Mouse (Mus musculus): Measurements from ENCODE around the gene Zc3h4. TPM values are rescaled to one million over a fixed set of nuclear protein-coding genes. Genes with fewer than 3 reads are reported as not detected.

Gene Zc3h4
- polyA plus RNA-seq, 1 experiment, result 40.0 TPM

GRCm38 (mm10) chr7:16426129-16426729 lies 25.5 kb downstream of the Zc3h4 start:
- peak in 1 of 2 experiments; percentile 83 for DNase-seq (ENCODE audit: extremely low spot score in 1 of 2, low spot score in 1 of 2)

- no peak for DNase-seq (ENCODE audit: extremely low spot score in 1 of 2, low spot score in 1 of 2)
Measured at GRCm38 (mm10) chr7:16433352-16433971, 32.8 kb downstream of the Zc3h4 start.

DNA sequence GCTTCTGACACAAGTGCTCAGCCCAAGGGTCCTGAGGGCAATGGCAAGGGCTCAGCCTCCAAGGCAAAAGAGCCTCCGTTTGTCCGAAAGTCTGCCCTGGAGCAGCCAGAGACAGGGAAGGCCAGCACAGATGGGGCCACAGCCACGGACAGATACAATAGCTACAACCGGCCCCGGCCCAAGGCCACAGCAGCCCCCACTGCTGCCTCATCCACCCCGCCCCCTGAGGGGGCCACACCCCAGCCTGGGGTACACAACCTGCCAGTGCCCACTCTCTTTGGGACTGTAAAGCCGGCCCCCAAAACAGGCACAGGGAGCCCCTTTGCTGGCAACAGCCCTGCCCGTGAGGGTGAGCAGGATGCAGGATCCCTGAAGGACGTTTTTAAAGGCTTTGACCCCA lies 34.4 kb downstream of the Zc3h4 start:
- DNase-seq (ENCODE audit: extremely low spot score in 1 of 2, low spot score in 1 of 2), result no peak

GRCm38 (mm10) chr7:16441241-16441640 lies 40.5 kb downstream of the Zc3h4 start:
- no peak for DNase-seq (ENCODE audit: extremely low spot score in 1 of 2, low spot score in 1 of 2)

GRCm38 (mm10) chr7:16451656-16452055 lies 50.9 kb downstream of the Zc3h4 start:
- DNase-seq (ENCODE audit: extremely low spot score in 1 of 2, low spot score in 1 of 2), result no peak

DNA sequence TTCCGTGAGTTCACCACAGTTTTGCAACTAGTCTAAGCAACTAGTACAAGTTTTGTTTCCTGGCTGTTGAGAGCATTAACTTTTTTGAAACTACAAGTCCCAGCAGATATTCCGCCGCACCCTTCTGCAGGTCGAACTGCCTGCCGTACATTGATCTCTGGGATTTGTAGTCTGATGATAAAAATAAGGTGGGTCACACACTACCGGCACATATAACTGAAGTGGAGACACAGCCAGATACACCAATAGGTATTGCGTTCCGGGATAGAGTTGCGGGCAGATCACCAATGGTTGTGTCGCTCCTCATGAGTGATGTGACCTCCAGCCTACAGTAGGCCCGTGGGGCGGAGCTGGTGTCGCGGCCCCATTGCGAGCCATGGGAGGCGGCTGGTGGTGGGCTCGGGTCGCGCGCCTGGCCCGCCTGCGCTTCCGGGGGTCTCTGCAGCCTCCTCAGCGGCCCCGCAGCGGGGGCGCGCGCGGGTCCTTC lies 51.9 kb downstream of the Zc3h4 start, which contains the start of gene Tmem160:
Tmem160 (plus strand) TSS at position 193 of the 487 bp plus-strand sequence.
- DNase-seq (ENCODE audit: extremely low spot score in 1 of 2, low spot score in 1 of 2), result peak; percentile 94

DNA sequence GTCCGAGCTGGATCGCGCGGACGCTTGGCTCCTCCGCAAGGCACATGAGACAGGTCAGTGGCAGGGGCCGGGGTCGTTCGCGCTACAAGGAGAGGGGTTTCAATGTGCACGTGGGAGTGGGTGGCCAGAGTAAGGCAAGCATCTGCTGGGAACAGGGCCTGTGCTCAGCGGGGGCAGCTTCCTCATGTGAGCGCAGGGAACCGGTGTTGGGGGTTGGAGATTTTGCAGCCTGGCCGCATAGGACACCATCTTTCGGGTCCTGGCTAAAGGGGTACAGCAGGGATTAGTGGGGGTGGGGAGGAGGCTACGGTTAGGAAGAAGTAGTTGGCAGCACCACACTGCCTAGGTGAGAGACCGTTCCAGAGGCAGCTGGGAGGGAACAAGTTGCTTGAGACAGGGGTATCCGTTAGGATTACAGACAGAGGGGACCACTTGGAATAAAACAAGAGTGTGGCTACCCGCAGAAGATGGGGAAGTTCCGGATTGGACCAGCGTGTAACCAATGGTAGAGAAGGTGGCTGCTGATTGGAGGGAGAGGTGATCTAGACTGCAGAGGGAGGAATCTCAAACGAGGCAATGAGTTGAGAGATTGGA lies 52.5 kb downstream of the Zc3h4 start:
- DNase-seq (ENCODE audit: extremely low spot score in 1 of 2, low spot score in 1 of 2), result peak; percentile 51 to 79

DNA sequence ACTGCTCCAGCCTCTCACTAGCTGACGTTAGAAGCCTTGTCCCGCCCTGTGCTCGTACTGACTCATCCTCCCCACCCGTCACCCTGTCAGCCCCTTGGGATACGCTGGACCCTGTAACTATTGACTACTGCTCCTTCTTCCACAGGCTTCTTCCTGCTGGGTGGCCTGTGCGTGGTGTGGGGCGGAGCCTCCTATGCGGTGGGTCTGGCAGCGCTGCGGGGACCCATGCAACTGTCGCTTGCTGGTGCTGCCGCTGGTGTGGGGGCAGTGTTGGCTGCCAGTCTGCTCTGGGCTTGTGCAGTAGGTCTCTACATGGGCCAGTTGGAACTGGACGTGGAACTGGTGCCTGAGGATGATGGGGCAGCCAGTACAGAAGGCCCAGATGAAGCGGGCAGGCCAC lies 54.3 kb downstream of the Zc3h4 start:
- DNase-seq (ENCODE audit: extremely low spot score in 1 of 2, low spot score in 1 of 2), result no peak

GRCm38 (mm10) chr7:16456289-16456688 lies 55.6 kb downstream of the Zc3h4 start:
- DNase-seq (ENCODE audit: extremely low spot score in 1 of 2, low spot score in 1 of 2), result no peak

- DNase-seq (ENCODE audit: extremely low spot score in 1 of 2, low spot score in 1 of 2), result no peak
Measured at GRCm38 (mm10) chr7:16460566-16460965, 59.9 kb downstream of the Zc3h4 start.

GRCm38 (mm10) chr7:16461151-16461550 lies 60.4 kb downstream of the Zc3h4 start:
- DNase-seq (ENCODE audit: extremely low spot score in 1 of 2, low spot score in 1 of 2), result no peak

- no peak for DNase-seq (ENCODE audit: extremely low spot score in 1 of 2, low spot score in 1 of 2)
Measured at GRCm38 (mm10) chr7:16461705-16462104, 61.0 kb downstream of the Zc3h4 start.

DNA sequence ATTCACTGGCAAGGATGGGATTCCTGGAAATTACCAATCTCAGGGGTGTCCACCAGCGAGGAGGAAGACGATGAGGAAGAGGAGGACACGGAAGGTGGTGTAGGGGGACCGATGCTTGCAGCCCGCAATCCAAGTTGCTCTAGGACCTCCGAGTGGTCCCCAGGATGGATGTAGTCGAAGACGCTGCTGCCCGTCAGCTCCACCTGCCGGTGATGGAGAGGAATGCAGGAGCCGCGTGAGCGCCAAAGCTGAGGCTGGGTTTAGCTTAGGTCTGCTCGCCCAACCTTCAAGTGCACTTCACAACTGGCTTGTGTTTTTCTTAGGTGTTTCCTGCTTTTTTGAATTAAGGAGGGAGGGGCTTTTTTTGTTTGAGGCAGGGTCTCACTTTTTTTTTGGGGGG lies 62.5 kb downstream of the Zc3h4 start:
- DNase-seq (ENCODE audit: extremely low spot score in 1 of 2, low spot score in 1 of 2), result peak; percentile 33 to 89

DNA sequence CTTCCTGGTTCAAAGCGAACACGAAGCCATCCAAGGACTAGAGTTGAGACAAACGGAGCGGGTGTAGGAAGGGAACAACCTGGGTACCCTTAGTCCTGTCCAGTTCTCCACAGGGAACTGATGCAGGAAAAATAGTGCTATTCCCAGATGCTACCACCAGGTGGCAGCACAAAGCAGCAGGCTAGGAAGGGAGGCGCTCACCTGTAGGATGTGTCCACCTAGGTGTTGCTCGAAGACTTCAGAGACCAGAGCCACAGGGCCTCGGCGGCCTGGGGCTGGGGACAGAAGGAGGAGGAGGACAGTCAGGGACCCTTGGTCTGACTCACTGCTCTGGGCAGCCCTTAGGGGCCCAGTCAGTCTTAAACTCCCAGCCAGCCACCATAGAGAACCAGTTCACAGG lies 64.5 kb downstream of the Zc3h4 start:
- DNase-seq (ENCODE audit: extremely low spot score in 1 of 2, low spot score in 1 of 2), result peak in 1 of 2 experiments; percentile 83

- DNase-seq (ENCODE audit: extremely low spot score in 1 of 2, low spot score in 1 of 2), result no peak
Measured at GRCm38 (mm10) chr7:16465568-16465967, 64.9 kb downstream of the Zc3h4 start.

- peak in 1 of 2 experiments; percentile 37 for DNase-seq (ENCODE audit: extremely low spot score in 1 of 2, low spot score in 1 of 2)
Measured at GRCm38 (mm10) chr7:16466565-16466964, 65.9 kb downstream of the Zc3h4 start.

DNA sequence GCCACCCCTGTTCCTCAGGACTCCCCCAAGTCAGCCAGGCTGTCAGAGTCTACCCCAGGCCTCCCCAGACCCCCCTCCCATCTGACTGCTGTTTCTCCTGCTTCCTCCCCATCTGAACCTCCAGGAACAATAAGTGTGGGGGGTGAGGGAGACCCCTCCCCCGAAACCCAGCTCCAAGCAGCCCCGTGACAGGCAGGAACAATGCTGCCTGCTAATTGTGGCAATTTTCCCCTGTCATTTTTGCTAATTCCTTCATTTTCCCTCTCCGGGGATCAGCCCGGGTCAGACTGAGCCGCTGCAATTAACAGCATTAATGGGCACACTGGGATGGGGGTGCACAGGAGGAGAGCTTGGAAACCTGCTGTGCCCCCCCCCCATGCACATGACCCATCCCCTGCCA lies 67.4 kb downstream of the Zc3h4 start:
- DNase-seq (ENCODE audit: extremely low spot score in 1 of 2, low spot score in 1 of 2), result no peak

DNA sequence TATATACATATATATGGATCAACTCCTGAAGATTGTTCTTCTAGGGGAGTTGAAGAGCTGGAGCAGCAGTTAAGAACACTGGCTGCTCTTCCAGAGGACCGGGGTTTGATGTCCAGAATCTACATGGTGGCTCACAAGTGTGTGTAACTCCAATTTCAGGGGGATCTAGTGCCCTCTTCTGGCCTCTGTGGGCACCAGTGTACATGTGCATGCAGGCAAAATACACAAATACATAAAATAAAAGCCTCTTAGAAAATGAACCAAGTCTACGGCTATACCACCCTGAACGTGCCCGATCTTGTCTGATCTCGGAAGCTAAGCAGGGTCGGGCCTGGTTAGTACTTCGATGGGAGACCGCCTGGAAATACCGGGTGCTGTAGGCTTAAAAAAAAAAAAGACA lies 70.8 kb downstream of the Zc3h4 start:
- DNase-seq (ENCODE audit: extremely low spot score in 1 of 2, low spot score in 1 of 2), result no peak

GRCm38 (mm10) chr7:16472116-16472709 lies 71.5 kb downstream of the Zc3h4 start:
- DNase-seq (ENCODE audit: extremely low spot score in 1 of 2, low spot score in 1 of 2), result no peak

GRCm38 (mm10) chr7:16473847-16474246 lies 73.1 kb downstream of the Zc3h4 start:
- DNase-seq (ENCODE audit: extremely low spot score in 1 of 2, low spot score in 1 of 2), result no peak

DNA sequence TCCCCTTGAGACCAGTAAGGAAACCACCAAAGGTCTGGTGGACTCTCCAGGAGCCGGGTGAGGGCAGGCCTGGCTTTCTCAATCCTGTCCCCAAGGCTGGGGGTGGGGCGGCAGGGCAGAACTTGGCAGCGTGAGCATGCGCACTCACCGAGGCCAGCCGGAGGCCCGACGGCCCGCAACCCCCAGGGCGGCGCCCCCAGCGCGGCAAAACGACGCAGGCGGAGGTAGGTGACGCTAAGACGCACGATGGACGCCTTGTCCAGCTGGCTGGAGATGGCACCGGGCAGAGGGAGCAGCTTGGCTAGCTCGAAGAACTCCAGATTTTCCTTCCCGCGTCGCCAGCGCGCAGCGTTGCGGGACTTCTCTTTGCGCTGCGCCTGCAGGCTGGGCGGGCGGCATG lies 73.7 kb downstream of the Zc3h4 start:
- no peak for DNase-seq (ENCODE audit: extremely low spot score in 1 of 2, low spot score in 1 of 2)
